Mouse (Mus musculus) cerebellum, adult 2 months (tissue): Measurements from ENCODE around the gene Bmf. TPM values are rescaled to one million over a fixed set of nuclear protein-coding genes. Genes with fewer than 3 reads are reported as not detected.
A peak's percentile ranks its signal among the peaks of the same experiment; 100 is the strongest.

Experiments
- DNase-seq, 2 experiments: peaks; one replicate each; pipeline ENCODE4 v3.0.0; 2021
- H3K27ac ChIP-seq: fragments of 200-500 bp; 2 replicates; pipeline ENCODE4 v1.5.1; 2012; ENCODE audit warnings: low read length, control low read depth, inconsistent platforms; ENCODE audit not compliant: insufficient read depth
- H3K27me3 ChIP-seq: fragments of 200-500 bp; 2 replicates; pipeline ENCODE4 v1.6.1; 2012; ENCODE audit warnings: inconsistent platforms, mild to moderate bottlenecking, low read length, moderate library complexity; ENCODE audit not compliant: control insufficient read depth, insufficient read depth
- H3K4me1 ChIP-seq: fragments of 200-500 bp; 2 replicates; pipeline ENCODE4 v1.6.1; 2011; ENCODE audit warnings: low read length; ENCODE audit not compliant: control insufficient read depth, insufficient read depth
- H3K4me3 ChIP-seq: fragments of 200-500 bp; replicated peaks from 2 replicates; pipeline ENCODE3; 2011; ENCODE audit warnings: mild to moderate bottlenecking, low read depth, low read length, control low read depth; ENCODE audit not compliant: insufficient read depth
- CTCF ChIP-seq: fragments of 200-500 bp; IDR thresholded peaks from 2 replicates; pipeline ENCODE4 v1.5.1; 2011; ENCODE audit warnings: low read depth, mild to moderate bottlenecking, control low read depth, low read length, moderate library complexity, borderline replicate concordance; ENCODE audit not compliant: insufficient read depth
- POLR2A ChIP-seq: fragments of 200-500 bp; IDR thresholded peaks from 2 replicates; pipeline ENCODE4 v1.6.1; 2011; ENCODE audit warnings: low read length, control low read depth, borderline replicate concordance; ENCODE audit not compliant: insufficient read depth
- WGBS: fragments of 180-500 bp; shearing (Covaris S2); methylation state at CpG from one replicate; pipeline ENCODE4 v1.1.7; 2018; 5-methylcytosine and 5-hydroxymethylcytosine counted together
- polyA plus RNA-seq: library from polyadenylated mRNA; depleted of rRNA; stranded (reverse); fragments of >200 nt; gene quantifications from 2 replicates; pipeline ENCODE4 v1.2.3, GENCODE M21; 2012

Bmf gene
- polyA plus RNA-seq, 1 experiment: 8.6 TPM

- no peaks in the 10 kb centered on the region for H3K4me1 ChIP-seq
- H3K4me3 ChIP-seq: no peak overlapping the region
- TF ChIP-seq CTCF: no peak
- no peak for TF ChIP-seq POLR2A
- no peaks in the 10 kb centered on the region for H3K27me3 ChIP-seq
- DNase-seq: no peak
- 78% methylated on average over 2 of the region's 2 CpGs for WGBS
- H3K27ac ChIP-seq: no peak overlapping the region
Observed at GRCm38 (mm10) chr2:118522265-118522664, 27.2 kb downstream of the Bmf start.

DNA sequence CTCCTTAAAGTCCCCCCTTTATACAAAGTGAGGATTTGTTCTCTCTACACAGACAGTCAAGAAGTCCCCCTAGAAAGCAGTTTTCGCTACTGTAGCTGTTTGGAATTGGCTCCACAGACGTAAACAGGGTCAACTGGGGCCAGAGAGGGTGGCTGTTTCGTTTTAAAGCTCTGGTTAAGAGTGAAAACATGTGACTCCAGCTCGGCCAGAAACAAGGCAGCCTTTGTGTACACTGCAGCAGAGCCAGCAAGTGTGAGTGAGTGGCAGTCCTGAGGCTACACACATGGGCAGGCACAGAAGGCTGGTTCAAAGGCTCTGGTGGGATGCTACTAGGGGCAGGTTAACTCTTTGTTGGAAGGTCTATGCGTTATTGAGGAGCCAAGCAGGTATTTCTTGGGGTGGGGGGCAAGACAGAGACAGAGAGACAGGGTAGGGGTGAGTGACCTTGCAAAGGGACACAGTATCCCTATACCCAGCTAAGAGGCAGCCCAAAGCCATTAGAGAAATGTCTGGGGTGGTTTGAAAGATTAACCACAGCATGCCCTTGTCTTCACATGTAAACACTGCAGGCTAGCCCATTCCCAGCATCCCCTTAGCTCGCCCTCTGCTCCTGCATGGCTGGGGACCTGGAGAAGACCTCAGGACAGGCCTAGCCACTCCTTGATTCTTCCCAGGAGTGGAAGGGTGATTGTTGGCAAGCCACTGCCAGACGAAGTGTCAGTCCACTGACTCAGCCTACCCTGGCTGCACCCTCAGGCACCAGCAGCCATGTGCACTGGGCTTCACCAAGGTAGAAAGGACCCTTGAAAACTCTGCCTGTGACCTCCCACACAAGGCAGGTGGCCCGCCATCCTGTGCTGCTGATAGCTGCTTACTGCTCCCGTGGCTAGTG, 29.2 kb downstream of the Bmf start:
- WGBS: 54% methylated on average over 9 of the region's 9 CpGs
- Histone ChIP-seq H3K4me3 (no peak overlapping the region), H3K27me3 (no peaks in the 10 kb centered on the region), H3K4me1 (no peaks in the 10 kb centered on the region), H3K27ac (no peak overlapping the region)
- no peak for TF ChIP-seq POLR2A
- TF ChIP-seq CTCF: no peak
- DNase-seq: peak in 1 of 2 experiments; percentile 41

- H3K4me3 ChIP-seq: no peak overlapping the region
- H3K4me1 ChIP-seq: no peaks in the 10 kb centered on the region
- WGBS: 91% methylated on average over 16 of the region's 16 CpGs
- H3K27ac ChIP-seq: no peak overlapping the region
- DNase-seq: no peak
- H3K27me3 ChIP-seq: no peaks in the 10 kb centered on the region
- TF ChIP-seq POLR2A: no peak
- no peak for TF ChIP-seq CTCF
Observed at GRCm38 (mm10) chr2:118512418-118513377, 36.8 kb downstream of the Bmf start.

DNA sequence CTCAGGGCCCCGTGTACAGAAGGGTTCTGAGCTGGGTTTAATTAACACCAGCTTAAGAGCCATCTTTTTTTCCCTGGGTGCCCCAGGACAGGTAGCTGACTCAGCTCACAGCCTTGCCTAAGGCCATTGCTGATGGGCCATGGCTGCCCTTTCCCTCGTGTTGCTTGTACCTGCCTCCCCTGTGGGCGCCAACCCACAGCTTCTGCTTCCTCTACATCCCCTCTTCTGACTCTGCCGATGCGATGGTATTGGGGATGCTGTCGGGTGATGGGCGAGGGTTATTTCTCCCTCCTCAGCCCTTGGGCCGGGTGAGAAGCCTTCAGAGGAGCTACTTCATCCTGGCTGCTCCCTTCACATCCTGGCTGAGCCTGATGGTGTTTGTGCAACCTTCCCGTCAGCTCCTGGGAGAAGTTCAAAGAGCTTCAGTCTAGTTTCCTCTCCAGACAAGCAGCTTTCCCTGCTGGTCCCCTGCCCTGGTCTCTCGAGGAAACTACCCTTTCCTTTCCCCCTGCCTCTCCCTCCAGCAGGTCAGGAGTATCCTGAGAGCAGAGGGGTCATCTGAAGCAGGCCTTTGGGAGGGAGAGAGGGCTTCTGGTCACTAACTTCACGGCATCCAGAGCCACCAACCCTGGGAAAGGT, 37.6 kb downstream of the Bmf start:
- H3K27me3 ChIP-seq: no peaks in the 10 kb centered on the region
- no peak overlapping the region for H3K27ac ChIP-seq
- H3K4me3 ChIP-seq: no peak overlapping the region
- 81% methylated on average over 11 of the region's 11 CpGs for WGBS
- no peak for DNase-seq
- TF ChIP-seq POLR2A (no peak), CTCF (no peak)
- H3K4me1 ChIP-seq: no peaks in the 10 kb centered on the region

- Histone ChIP-seq H3K4me3 (no peak overlapping the region), H3K4me1 (no peaks in the 10 kb centered on the region), H3K27ac (no peak overlapping the region), H3K27me3 (no peaks in the 10 kb centered on the region)
- peak; percentile 74 to 79 for DNase-seq
- WGBS: 37% methylated on average over 29 of the region's 29 CpGs
- TF ChIP-seq CTCF (no peak), POLR2A (no peak)
Observed at GRCm38 (mm10) chr2:118510447-118511310, 38.8 kb downstream of the Bmf start.

- Histone ChIP-seq H3K4me1 (no peaks in the 10 kb centered on the region), H3K4me3 (no peak overlapping the region), H3K27ac (no peak overlapping the region), H3K27me3 (no peaks in the 10 kb centered on the region)
- DNase-seq: no peak
- WGBS: 62% methylated on average over 8 of the region's 8 CpGs
- TF ChIP-seq POLR2A (no peak), CTCF (no peak)
Observed at GRCm38 (mm10) chr2:118509688-118510446, 39.6 kb downstream of the Bmf start.

DNA sequence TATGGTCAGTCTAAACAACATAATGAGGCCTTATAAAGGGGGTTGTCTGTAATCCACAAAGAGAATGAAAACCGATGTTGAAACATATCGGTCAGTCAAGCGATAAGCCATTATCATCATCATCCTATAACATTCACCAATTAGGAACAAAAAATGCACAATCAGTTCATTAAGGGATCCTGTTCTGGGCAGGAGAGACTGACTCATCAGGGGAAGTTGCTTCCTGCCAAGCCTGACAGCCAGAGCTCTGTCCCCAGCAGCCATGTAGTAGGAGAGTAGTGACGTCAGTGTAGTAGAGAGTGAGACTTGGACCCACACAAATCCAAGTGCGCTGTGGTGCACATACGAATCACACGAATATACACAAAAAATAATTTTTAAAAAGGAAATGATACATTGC, 42.4 kb downstream of the Bmf start:
- H3K4me1 ChIP-seq: no peaks in the 10 kb centered on the region
- 89% methylated on average over 7 of the region's 7 CpGs for WGBS
- no peak overlapping the region for H3K27ac ChIP-seq
- H3K27me3 ChIP-seq: no peaks in the 10 kb centered on the region
- no peak overlapping the region for H3K4me3 ChIP-seq
- TF ChIP-seq POLR2A: no peak
- no peak for TF ChIP-seq CTCF
- no peak for DNase-seq
